Mouse (Mus musculus): ENCODE results near the gene Uba1.

GRCm38 (mm10) chrX:20617903-20618399 is 40.2 kb upstream of the Uba1 start:
- TF ChIP-seq CTCF (IDR thresholded peaks at IDR 0.05) (no peak), EP300 (IDR thresholded peaks at IDR 0.05) (no peak)

Measured in lung, postnatal 0 days (tissue).